Mouse (Mus musculus): ENCODE data around the gene Sorcs3. TPM values are rescaled to one million over a fixed set of nuclear protein-coding genes. Genes with fewer than 3 reads are reported as not detected.

Sorcs3 gene
- total RNA-seq, 2 experiments from 2014 or later: not detected

DNA sequence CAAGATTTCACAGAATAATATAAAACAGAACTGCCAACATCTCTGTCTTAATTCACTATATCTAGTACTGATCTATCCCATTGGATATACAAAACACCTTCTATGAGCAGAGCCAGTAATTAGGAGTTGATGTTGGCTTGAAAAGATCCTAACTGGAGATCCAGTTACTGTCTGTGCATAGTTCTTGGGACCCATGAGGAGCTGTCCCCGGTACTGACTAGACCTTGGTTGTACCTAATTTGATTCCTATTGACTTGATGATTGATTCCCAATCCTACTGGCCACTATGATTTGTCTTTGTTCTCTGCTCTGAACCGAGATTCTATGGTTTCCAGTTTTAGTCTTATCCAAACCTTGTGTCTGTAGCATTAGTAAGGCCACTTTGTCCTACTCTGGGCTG is 151.0 kb downstream of the Sorcs3 start:
- no peak for ATAC-seq (replicated peaks; ENCODE audit: low FRiP score, low TSS enrichment, poor library complexity, severe bottlenecking)

GRCm38 (mm10) chr19:48362167-48362566 is 156.3 kb downstream of the Sorcs3 start:
- no peak for ATAC-seq (replicated peaks; ENCODE audit: low FRiP score, low TSS enrichment, poor library complexity, severe bottlenecking)

DNA sequence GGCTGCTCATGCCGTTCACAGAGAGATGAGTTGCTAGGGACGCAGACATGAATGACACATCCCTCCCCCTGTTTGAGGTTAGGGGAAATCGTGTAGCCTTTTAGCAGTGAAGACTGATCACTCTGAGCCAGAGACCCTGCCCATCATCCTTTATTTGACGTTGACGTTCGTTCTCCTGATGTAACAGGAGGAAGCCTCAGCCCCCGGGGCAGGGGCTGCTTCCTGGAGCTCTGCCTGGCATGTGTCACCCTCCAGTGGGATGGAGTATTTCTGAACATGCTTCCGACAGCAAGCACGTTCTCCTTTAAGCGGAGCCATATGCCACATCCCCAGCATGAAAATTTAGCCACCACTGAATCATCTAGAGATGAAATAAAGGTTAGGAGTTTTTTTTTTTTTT is 162.2 kb downstream of the Sorcs3 start:
- ATAC-seq (replicated peaks; ENCODE audit: low FRiP score, low TSS enrichment, poor library complexity, severe bottlenecking): no peak

DNA sequence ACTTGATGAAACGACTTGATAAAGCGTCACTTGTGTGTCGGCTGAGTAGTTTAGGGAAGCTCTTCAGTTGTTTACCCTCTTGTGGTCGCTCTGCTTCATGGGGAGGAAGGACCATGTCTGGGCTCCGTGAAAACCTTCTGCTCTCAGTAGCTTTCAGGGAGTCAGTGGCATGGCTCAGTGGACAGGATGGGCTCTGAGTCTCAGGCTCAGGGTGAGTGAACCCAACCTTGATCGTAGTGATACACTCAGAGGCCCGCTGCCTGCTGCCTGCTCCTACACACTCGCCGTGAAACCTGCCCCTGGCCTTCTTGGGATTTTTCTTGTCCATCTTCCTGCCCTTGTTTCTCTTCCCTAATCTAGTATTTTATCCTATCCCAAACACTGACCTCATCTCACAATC is 166.0 kb downstream of the Sorcs3 start:
- ATAC-seq (replicated peaks; ENCODE audit: low FRiP score, low TSS enrichment, poor library complexity, severe bottlenecking): no peak

DNA sequence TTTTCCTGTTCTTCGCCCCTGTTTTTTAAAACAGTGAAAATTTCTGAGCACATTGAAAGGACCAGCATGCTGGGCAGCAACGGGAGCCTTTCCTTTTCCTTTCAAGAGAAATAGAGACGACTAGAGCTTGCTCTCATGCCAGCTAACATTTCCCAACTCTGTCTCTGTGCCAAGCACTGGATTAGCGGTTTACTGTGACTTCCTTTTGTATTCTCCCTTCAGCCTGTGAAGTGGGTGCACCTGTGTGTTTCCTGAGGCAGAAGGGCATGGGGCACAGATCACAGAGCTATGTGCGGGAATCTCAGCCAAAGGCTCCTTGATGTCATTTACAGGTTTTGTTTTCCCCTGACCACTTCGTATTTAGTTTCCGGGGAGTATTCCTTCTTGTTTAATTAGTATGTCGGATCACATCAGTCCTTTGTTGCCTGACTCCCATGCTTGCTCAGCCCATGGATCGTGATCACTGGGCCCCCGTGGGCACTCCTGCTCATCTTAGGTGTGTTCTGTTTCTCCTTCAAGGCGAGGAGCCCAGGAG is 172.2 kb downstream of the Sorcs3 start:
- no peak for ATAC-seq (replicated peaks; ENCODE audit: low FRiP score, low TSS enrichment, poor library complexity, severe bottlenecking)

GRCm38 (mm10) chr19:48391551-48391950 is 185.7 kb downstream of the Sorcs3 start:
- no peak for ATAC-seq (replicated peaks; ENCODE audit: low FRiP score, low TSS enrichment, poor library complexity, severe bottlenecking)

GRCm38 (mm10) chr19:48404774-48405495 is 199.1 kb downstream of the Sorcs3 start:
- no peak for ATAC-seq (replicated peaks; ENCODE audit: low FRiP score, low TSS enrichment, poor library complexity, severe bottlenecking)

DNA sequence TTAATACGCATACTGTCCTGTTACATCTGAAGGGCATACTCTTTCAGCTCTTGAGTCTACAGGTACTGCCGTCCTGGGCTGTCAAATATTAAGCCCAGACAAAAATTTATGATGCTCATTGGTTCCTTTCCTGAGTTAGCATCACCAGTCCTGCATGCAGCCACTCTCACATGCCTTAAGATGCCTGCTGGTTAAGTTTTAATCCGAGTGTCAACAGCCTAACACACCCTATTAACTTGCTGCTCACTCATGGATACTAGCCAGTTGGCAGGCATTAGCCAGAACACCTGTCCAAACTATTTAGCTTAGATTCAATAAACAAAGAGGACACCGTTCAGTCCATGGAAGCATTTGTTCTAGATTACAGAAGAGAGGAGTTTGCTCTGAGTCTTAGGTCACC is 202.4 kb downstream of the Sorcs3 start:
- no peak for ATAC-seq (replicated peaks; ENCODE audit: low FRiP score, low TSS enrichment, poor library complexity, severe bottlenecking)

DNA sequence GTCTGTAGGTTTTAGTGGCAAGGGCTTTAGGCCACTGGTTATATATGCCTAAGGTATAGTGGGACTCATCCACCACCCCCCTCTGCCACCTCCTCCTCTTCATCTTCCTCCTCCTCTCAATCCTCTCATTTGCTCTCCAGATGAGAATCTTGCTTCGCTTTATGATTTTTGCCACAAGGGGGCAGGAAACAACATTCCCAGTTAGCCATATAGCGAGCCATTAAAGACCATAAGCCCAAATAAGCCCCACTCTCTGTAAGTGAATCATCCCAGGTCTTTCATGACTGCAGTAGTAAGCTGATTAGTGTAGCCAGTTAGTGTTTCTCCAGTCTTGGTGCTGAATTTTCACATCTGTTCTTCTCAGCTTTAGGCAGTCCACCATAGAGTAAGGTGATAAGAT is 205.5 kb downstream of the Sorcs3 start:
- no peak for ATAC-seq (replicated peaks; ENCODE audit: low FRiP score, low TSS enrichment, poor library complexity, severe bottlenecking)

DNA sequence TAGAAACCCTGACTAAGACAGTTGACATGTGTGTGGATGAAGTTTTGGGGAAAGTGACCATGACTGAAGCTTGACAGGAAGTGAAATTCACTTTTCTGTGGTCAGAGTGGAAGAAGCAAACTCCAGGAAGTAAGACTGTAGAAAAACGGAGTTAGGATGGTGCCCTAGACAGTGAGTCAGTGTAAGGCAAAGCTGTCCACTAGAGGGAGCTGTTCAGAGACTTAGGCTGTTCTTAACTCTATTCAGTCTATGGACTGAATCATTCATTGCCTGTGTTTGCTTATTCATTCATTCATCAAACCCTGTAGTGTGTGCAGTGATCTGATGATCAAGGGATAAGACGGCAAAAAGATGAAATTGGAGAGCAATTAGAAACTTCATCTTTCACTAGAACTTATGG is 208.0 kb downstream of the Sorcs3 start:
- 0 out of 2 replicates have a peak, but pooled peaks have one; percentile 50 for ATAC-seq (replicated peaks; ENCODE audit: low FRiP score, low TSS enrichment, poor library complexity, severe bottlenecking)

GRCm38 (mm10) chr19:48418356-48418755 is 212.5 kb downstream of the Sorcs3 start:
- no peak for ATAC-seq (replicated peaks; ENCODE audit: low FRiP score, low TSS enrichment, poor library complexity, severe bottlenecking)

- no peak for ATAC-seq (replicated peaks; ENCODE audit: low FRiP score, low TSS enrichment, poor library complexity, severe bottlenecking)
These were observed 223.4 kb downstream of the Sorcs3 start for GRCm38 (mm10) chr19:48429263-48429662.

DNA sequence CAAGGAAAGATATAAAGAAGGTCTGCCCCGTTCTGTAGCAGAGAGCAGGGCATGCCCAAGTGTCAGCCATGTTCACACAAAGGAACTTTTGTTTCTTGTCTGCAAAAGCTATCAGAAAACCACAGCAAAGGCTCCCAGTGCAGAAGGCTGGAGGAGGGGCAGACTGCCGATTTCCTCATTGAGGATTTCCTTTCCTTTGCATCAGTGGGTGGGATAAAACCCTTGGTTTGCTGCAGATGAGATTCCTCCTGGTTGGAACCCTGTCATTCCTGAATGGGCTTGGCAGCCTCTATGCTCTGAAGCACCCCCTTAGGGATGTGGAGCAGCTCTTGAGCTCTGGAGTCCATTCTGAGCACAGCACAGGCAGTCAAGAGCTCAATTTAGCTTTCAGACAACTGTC is 223.9 kb downstream of the Sorcs3 start:
- no peak for ATAC-seq (replicated peaks; ENCODE audit: low FRiP score, low TSS enrichment, poor library complexity, severe bottlenecking)

DNA sequence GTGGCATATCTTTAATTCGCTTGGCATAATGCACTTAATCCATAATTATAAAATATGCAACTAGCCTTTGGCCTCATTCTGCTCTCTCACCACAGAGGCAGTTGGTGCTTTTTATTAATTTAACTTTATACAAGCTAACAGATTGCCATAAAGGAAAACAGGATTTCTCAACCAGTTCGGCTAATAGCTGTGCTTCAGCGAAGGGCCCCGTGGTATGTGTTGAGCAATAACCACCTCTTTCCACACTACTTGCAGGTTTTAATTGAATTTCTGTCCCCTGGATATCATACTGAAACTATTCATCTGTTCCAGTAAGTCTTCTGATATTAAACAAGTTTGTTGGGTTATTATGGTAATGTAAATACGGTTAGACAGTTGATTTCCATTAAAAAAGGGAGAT is 224.5 kb downstream of the Sorcs3 start:
- no peak for ATAC-seq (replicated peaks; ENCODE audit: low FRiP score, low TSS enrichment, poor library complexity, severe bottlenecking)

- no peak for ATAC-seq (replicated peaks; ENCODE audit: low FRiP score, low TSS enrichment, poor library complexity, severe bottlenecking)
These were observed 232.6 kb downstream of the Sorcs3 start for GRCm38 (mm10) chr19:48438450-48438849.

- ATAC-seq (replicated peaks; ENCODE audit: low FRiP score, low TSS enrichment, poor library complexity, severe bottlenecking): no peak
These were observed 255.3 kb downstream of the Sorcs3 start for GRCm38 (mm10) chr19:48461141-48461540.

DNA sequence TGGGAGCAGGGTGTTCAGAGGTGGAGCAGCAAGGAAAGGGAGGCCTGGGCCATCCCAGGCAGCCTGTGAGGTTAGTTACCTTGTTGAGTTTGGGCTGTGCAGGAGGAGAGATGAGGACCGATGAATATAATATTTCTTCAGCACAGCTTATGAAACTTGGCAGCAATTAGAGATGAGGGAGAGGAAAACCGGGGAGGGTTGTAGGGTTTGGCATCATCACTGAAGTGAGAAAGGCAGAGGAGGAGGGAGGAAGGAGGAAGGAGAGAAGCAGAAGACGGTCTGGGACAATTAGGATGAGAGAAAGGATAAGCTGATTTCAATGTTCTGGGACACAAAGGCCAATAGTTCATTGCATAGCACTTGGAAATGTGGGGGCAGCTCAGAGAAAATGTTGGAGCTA is 256.6 kb downstream of the Sorcs3 start:
- no peak for ATAC-seq (replicated peaks; ENCODE audit: low FRiP score, low TSS enrichment, poor library complexity, severe bottlenecking)

GRCm38 (mm10) chr19:48463494-48463893 is 257.7 kb downstream of the Sorcs3 start:
- no peak for ATAC-seq (replicated peaks; ENCODE audit: low FRiP score, low TSS enrichment, poor library complexity, severe bottlenecking)

DNA sequence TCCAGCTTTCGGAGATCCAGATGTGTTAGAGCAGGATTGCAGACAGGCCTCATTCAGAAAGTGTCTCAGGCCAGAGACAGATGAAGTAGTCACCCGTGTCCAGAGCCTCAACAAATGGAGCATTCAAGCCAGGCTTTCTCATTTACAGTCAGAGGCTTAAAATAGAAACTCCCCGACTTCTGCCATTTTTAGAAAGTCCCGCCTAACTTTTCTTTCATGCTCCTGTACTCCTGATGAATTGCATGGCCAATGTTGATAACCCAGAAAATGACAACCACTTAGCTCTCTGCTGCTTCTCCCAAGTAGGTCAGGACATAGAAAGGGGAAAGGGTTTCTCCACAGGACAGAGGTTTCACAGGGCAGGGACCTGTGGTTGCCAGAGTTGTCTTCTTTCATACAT is 261.6 kb downstream of the Sorcs3 start:
- no peak for ATAC-seq (replicated peaks; ENCODE audit: low FRiP score, low TSS enrichment, poor library complexity, severe bottlenecking)

DNA sequence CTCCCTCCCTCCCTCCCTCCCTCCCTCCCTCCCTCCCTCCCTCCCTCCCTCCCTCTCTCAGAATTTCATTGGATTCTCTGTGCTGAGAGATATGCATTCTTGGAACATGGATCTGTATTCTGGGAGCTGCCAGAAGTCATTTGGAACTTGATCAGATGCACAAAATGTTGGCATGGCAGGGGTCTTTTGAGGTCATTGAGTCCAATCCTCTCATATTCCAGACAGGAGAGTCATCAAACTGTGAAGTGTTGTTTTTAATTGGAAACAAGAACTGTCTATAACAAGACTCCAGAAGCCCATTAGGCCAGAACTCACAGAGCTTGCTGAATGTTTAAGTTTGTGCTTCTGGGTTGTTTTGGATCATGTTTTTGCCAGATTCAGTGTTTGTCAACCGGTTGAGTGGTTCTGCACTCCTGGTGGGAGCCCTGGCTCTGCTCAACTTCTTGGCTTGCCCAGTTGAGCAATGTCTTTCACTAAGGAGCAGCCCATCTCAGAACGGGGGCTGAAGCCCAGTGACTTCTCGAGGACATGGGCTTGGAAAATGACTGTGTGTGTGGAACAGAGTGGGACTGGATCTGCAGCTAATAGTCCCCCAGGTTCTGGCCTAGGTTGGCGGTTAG is 264.1 kb downstream of the Sorcs3 start:
- ATAC-seq (replicated peaks; ENCODE audit: low FRiP score, low TSS enrichment, poor library complexity, severe bottlenecking): no peak

DNA sequence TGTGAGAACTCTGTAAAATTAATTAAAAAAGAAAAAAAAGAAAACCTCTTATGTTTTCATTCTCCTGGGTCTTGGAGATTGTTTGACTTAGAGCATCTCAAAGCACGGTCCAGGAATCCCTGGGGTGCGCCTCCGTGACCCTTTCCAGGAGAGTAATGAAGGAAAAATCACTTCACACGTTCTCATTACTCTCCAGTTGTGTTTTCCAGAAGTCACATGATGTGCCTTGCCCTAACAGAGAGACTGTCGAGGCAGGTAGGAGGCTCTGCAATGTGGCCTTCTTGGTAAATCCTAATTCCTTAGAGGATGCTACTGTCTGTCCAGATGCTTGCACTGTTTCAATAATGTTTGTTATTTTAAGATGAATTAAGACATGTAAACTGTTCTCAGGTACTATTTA is 266.1 kb downstream of the Sorcs3 start:
- ATAC-seq (replicated peaks; ENCODE audit: low FRiP score, low TSS enrichment, poor library complexity, severe bottlenecking): no peak

All from megakaryocyte-erythroid progenitor cell, adult 5-6 weeks (primary cell).